Mouse (Mus musculus): ENCODE results near the gene Olfr764-ps1.
"Not testable (repeated sequence)": the region's sequence is repeated elsewhere in the genome, so short reads cannot be mapped to it uniquely, and the experiment has no call there.

Gene Olfr764-ps1

GRCm38 (mm10) chr10:129039796-129040195, at the start of gene Olfr764-ps1:
Gene Olfr764-ps1 (minus strand): TSS chr10:129039896.
- DNase-seq (ENCODE audit: low spot score) = peak; percentile 0

DNA sequence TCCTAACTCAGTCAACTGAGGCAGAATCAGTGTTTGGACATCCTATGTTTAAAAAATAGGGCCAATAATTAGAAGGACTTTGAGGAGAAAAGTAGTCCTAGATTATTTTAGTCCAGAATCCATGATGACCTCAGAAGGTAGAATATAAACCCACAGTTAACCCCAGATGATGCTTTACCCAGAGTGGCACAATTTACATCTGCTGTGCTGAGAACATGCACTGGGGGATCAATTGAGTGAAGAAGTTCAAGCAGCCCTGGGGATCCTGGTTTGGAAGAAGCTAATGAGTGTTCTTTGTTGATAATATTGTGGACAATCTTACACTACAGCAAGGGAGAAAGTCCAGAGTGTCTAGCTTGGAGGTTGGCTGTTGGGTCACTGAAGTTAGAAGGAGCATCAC, 43.1 kb upstream of the Olfr764-ps1 start, which contains the start of gene Olfr767:
TSS of gene Olfr767 (minus strand) at position 101 of the 400 bp plus-strand sequence.
- not testable (repeated sequence) for DNase-seq (ENCODE audit: low spot score)

- no peak for DNase-seq (ENCODE audit: low spot score)
Measured at GRCm38 (mm10) chr10:129068877-129069276, 29.2 kb upstream of the Olfr764-ps1 start, which contains the start of gene Olfr766-ps1. Gene Olfr766-ps1 (minus strand): TSS chr10:129068977.

DNA sequence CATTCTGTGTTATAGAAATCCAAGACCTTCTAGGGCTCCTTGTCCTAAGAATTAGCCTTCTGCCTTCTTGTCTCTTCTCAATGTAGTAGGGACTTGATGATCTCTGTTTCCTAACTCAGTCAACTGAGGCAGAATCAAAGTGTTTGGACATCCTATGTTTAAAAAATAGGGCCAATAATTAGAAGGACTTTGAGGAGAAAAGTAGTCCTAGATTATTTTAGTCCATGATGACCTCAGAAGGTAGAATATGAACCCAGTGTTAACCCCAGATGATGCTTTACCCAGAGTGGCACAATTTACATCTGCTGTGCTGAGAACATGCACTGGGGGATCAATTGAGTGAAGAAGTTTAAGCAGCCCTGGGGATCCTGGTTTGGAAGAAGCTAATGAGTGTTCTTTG, 10.2 kb upstream of the Olfr764-ps1 start, which contains the start of gene Olfr765:
TSS of gene Olfr765 (minus strand) at position 101 of the 400 bp plus-strand sequence.
- not testable (repeated sequence) for DNase-seq (ENCODE audit: low spot score)

DNA sequence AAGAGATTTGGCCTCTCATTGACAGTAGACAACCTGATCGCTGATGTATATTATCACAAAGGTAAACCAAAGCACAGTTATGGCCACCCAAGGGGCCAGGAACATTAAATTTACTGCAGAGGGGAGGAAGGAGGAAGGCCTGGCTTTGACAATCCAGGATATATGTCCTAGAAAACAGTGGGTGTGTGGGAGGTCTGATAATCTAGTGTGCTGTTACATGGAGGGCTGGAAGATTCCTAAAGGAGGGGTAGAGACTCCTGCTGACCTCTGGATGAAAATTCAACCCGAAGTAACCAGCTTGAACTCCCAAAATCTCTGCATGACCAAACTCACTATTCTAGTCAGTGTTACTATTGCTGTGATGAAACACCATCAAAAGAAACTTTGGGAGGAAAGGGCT, 11.4 kb downstream of the Olfr764-ps1 start:
- DNase-seq (ENCODE audit: low spot score) = no peak

- DNase-seq (ENCODE audit: low spot score) = peak; percentile 84
Measured at GRCm38 (mm10) chr10:129026018-129026662, 13.6 kb downstream of the Olfr764-ps1 start.

DNA sequence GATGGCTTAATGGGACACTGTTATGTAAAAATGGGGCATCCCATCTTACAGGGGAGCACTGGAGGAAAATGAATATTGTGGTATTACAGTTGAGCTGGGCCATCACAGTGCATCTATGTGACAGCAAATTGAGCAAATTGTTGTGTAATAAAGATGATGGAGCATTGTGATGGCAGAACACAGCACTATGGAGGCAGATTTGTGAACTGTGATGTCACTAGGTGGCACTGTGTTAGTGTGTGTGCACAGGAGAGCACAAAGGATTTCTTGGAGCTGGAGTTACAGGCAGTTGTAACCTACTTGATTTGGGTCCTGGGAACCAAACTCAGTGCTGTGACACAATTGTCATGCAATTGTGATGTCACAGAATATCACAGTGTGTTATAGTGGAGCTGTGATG, 16.4 kb downstream of the Olfr764-ps1 start:
- no peak for DNase-seq (ENCODE audit: low spot score)

GRCm38 (mm10) chr10:129014477-129014876, 25.2 kb downstream of the Olfr764-ps1 start:
- DNase-seq (ENCODE audit: low spot score) = no peak

- DNase-seq (ENCODE audit: low spot score) = not testable (repeated sequence)
Measured at GRCm38 (mm10) chr10:129011511-129011910, 28.2 kb downstream of the Olfr764-ps1 start.

DNA sequence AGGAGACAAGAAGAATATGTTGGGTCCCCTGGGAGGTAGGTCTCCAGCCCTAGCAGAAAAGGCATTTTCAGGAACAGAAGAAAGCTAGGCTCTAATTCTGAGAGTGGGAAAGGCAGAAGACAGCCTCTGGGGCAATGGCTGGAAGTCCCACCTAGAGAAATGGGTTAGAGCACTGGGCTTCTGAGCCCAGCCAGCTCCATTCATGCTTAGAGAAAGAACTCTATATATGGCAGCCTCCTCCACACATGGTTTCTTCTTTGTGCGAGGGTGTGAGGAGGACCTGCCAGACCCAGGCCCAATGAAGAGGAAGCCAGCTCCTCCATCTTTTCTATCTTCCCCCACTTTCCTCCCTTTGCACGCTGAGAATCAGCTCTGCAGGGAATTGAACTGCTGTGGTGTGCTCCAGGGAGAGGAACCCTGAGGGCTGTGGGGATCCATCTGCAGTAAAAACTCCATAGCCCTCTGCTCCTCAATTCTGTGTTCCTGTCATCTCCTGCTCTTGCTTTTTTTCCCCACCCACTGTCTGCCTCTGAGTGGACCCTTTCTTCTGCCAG, 29.3 kb downstream of the Olfr764-ps1 start, which contains the start of gene Olfr763:
TSS of gene Olfr763 (plus strand) at position 504 of the 554 bp plus-strand sequence.
- DNase-seq (ENCODE audit: low spot score) = no peak

DNA sequence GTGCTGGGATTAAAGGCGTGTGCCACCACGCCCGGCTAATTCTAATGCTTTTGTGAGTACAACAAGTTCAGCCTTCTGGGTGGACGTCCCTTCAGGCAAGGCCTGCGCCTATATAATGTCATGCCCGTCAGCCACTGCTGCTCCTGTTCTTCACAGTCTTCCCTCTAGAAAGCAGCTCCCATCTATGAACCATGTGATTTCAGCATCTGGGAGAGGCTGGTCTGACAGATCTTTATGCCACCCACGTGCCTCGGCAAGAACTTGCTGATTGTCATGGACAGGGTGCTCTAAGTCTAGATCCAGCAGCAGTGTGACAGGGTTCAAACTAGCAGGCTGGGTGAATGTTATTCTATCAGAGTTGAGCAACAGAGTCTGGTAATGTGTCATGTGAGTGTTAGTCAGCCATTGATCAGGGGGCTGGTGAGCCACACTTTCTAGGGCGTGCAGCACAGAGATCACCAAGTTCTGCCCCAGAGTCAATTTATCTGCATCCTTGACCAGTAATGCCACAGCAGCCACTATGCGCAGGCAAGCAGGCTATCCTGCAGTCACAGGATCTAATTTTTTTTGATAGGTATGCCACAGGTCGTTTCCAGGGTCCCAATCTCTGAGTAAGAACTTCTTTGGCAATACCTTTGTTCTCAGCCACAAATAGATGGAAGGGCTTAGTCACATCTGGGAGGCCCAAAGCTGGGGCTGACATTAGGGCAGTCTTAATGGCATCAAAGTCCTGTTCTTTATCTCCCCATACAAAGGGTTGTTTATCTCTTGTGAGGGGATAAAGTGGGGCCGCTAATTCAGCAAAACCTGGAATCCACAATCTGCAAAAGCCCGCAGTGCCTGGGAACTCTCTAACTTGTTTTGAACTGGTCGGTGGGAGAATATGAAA, 35.4 kb downstream of the Olfr764-ps1 start:
- DNase-seq (ENCODE audit: low spot score) = no peak

DNA sequence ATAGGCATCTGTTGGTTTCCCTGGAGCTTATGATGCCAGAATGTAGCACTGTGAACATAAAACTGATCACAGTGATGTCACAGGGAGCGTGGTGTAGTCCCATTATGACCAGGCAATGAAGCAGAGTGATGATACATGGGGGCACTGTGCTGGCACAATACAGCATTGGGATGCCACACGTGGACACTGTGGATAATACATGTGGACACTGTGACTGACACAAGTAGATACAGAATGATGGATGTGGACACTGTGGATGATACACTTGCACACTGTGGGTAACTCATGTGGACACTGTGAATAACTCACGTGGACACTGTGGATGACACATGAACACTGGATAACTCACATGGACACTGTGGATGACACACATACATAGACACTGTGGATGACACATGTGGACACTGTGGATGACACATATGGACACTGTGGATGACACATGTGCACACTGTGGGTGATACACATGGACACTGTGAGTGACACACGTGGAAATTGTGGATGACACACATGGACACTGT, 43.1 kb downstream of the Olfr764-ps1 start:
- no peak for DNase-seq (ENCODE audit: low spot score)

- DNase-seq (ENCODE audit: low spot score) = no peak
Measured at GRCm38 (mm10) chr10:128995796-128996195, 43.9 kb downstream of the Olfr764-ps1 start.

- no peak for DNase-seq (ENCODE audit: low spot score)
Measured at GRCm38 (mm10) chr10:128990994-128991393, 48.7 kb downstream of the Olfr764-ps1 start.

- not testable (repeated sequence) for DNase-seq (ENCODE audit: low spot score)
Measured at GRCm38 (mm10) chr10:128990129-128990850, 49.4 kb downstream of the Olfr764-ps1 start.

DNA sequence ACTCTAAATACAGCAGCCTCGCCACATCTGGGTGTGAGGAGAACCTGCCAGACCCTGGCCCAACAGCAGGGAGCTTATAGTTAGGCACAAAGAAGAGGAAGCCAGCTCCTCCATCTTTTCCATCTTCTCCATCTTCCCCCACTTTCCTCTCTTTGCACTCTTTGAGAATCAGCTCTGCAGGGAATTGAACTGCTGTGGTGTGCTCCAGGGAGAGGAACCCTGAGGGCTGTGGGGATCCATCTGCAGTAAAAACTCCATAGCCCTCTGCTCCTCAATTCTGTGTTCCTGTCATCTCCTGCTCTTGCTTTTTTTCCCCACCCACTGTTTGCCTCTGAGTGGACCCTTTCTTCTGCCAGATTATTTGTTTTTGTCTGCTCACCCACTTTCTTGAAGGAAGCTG, 50.6 kb downstream of the Olfr764-ps1 start, which contains the start of gene Olfr9:
TSS of gene Olfr9 (plus strand) at position 301 of the 400 bp plus-strand sequence.
- DNase-seq (ENCODE audit: low spot score) = not testable (repeated sequence)

Data from retina, embryonic 14.5 days (tissue).